Mouse (Mus musculus) spleen, postnatal 4 days (tissue): ENCODE data around the gene Napsa.

Experiments
- DNase-seq, 2 experiments: peaks; one replicate each; pipeline ENCODE4 v3.0.0; 2022; ENCODE audit warnings: low spot score in 2 of 2

Gene Napsa

DNA sequence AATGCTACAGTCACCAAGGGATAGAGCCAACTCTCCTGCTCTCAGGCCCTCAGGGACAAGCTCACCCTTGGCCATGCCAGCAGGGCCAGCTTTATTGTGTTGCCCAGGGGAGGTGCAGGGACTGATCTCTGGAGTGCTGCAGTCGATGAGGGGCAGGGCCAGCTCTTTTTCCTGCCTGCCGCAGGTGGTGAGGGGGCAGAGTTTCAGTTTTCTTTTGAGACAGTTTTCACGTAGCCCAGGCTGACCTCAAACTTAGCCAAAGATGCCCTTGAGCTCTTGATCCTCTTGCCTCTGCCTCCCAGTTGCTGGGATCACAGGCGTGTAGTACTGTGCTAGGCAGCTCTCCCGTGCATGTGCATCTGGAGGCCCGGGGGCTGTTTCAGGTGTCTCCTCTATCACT, 1.2 kb upstream of the Napsa start:
- no peak for DNase-seq

DNA sequence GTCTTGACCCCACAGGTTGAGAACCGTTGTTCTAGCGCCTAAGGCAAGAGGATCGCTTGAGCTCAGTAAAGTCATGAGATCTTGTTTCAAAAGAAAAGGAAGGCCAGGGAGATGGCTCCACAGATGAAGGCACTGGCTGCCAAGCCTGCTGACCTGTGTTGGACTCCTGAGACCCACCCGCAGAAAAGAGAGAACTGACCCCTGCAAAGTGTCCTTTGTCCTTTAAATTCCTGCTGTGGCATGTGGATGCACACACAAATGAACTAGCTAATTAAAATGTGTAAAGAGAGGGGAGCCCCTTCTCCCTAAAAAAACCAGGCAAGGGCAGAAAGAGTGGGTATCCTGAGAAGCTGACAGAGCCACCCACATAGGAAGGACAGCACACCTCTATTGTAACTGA, 369 bp upstream of the Napsa start:
- no peak for DNase-seq

DNA sequence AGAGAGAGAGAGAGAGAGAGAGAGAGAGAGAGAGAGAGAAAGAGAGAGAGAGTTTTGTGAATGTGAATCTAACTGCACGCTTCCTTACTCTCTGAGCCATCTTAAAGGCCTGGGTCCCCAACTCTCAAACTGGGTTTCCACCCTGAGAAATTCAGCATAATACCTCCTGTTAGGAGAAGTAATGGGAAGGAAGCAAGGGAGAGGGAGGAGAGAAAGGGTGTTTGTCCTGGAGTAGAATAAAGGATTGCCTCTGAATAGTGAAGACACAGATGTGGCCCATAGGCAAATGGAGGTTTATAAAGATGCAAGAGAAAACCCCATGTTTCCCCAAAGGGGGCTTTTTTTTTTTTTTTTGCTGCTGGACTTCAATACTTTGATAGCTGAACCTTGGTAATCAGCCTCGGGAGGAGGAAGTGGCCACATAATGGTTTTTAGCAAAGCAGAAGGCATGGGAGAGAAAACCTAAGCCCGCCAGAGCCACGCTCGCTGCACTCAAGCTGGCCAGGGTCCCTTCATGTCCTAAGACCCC, 840 bp downstream of the Napsa start:
- DNase-seq, result no peak

DNA sequence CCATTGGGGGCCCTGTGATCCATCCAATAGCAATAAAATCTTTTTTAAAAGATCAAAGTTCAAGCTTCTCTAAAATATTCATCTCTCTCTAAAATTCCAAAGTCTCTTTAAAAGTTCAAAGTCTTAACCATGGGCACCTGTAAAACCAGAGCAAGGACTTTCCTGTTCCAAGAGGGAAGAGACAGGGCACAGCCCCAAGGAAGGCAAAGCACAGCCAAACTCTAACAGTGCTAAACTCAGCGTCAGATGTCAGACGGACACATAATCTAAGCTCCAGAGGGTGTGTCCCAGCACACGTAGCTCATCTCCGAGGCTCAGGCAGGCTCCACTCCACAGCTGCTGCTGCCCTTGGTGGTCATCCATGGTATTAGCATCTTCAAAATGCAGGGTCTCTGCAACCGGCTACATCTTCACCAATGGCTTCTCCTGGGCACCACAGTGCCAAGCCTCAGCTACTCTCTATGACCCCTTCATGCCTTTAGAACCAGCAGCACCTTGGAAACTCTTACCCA, 4.2 kb downstream of the Napsa start:
- DNase-seq, result no peak

DNA sequence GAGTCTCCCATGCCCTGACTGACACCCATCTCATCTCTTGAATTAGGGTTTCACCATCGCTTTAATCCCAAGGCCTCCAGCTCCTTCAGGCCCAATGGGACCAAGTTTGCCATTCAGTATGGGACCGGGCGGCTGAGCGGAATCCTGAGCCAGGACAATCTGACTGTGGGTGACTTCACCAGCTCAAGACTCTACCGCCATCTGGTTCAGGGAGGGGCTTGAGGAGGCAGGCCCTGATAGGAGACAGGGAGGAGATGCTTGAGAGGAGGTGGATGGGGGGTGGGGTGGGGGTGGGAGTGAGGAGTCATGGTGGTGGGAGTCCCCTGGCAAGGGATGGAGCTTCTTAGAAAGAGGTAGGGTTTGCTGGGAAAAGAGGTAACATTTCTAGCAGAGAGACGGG, 9.5 kb downstream of the Napsa start:
- no peak for DNase-seq

DNA sequence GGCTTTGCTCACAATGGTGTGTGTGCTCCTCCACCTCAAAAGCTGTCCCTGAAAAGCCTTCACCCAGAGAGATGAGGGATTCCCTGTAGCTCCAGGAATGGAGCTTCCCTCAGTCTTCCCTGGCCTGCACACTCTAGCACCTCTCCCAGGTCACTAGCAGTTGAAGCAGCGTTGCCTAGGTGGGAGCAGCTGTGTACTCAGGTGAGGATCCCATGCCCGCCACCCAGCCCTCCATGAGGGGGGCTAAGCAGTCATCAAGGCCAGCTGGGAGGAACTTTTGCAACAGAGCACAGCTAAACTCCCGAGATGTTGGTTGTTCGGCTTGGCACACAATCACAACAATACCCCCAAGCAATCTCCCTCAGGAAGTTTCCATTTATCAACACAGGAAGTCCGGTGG, 10.5 kb downstream of the Napsa start:
- DNase-seq, result no peak

DNA sequence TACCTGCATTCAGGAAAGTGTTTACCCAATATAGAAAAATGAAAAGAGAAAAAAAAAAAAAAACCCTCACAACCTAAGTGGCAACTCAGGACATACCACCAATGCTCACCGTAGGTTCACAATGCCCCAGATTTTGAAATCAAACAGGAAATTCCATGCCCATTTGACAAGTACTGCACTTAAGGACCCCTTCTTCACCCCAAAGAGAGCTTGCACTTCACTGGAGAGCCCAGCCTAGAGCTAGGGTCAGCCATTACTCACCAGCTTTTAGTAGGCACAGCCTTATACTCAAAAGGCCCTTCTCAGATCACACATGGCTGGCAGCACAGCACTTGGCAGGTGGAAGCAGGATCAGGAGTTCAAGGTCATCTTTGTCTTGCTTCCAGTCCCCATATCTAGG, 11.0 kb downstream of the Napsa start:
- DNase-seq, result no peak

DNA sequence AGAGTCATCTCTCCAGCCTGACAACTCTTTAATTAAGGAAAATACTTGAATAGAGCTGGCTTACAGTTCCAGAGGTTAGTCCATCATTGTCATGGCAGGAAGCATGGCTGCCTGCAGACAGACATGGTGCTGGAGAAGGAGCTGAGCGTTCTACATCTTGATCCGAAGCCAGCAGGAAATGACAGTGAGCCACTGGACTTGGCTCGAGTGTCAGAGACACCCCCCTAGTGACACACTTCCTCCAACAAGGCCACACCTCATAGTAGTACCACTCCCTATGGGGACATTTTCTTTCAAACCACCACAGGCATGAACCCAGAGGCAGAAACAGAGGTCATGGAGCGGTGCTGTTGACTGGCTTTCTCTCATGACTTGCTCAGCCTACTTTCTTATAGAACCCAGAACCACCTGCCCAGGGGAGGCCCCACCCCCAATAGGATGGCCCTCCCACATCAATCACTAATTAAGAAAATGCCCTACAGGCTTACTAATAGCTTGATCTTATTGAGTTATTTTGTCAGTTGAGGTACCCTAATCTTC, 12.2 kb downstream of the Napsa start:
- no peak for DNase-seq

DNA sequence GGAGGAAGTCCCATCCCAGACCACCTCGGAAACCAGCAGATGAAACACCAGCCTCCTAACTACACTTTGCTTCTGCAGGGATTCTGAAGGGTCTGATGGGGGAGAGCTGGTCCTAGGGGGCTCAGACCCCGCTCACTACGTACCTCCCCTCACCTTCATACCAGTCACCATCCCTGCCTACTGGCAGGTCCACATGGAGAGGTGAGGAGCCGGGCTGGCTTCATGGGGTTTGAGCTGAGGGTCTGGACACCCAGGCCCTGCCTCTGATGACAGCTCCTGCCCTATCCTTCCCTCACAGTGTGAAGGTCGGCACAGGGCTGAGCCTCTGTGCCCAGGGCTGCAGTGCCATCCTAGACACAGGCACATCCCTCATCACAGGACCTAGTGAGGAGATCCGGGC, 12.7 kb downstream of the Napsa start:
- no peak for DNase-seq

DNA sequence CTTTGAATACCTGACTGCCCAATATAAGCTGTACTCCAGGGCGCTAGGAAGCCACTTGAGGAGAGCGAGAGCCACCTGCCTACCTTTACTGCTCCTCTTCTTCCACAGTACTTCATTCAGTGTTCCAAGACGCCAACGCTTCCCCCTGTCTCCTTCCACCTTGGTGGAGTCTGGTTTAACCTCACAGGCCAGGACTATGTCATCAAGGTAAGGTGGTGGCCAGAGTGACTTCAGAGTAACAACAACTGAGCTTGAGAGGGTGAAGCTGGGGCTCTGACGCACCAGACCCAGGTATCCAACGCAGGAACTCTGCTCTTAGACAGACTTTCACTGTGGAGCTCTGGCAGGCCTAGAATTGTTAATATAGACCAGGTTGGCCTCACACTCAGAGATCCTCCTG, 13.4 kb downstream of the Napsa start:
- no peak for DNase-seq

DNA sequence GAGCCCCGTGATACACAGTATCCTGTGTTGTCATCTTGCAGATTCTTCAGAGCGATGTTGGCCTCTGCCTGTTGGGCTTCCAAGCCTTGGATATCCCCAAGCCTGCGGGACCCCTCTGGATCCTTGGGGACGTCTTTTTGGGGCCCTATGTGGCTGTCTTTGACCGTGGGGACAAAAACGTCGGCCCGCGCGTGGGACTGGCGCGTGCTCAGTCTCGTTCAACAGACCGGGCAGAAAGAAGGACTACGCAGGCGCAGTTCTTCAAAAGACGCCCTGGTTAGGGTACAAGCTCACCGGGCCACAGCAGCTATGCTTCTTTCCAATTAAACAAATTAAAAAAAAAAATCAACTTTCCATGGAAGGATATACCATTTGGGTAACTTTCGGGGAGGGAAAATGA, 14.3 kb downstream of the Napsa start:
- no peak for DNase-seq

DNA sequence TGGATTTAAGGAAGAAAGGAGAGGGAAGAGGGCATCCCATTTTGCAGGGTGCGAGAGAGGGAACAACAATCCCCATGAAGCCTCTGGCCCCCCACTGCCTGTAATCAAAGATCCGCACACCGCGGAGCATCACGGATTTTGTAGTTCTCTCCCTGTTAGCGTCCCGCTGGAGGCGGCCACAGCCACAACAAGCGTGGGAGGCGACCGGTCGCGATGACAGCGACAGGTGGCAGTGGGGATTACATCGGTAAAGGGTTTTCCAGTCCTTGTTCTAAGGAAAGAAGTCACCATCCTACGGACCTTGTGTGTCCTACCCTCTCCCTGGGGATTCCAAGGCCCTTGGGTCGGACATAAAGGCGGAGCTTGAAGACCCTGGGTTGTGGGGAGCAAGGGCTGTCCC, 14.8 kb downstream of the Napsa start:
- peak in 1 of 2 experiments; percentile 72 for DNase-seq

DNA sequence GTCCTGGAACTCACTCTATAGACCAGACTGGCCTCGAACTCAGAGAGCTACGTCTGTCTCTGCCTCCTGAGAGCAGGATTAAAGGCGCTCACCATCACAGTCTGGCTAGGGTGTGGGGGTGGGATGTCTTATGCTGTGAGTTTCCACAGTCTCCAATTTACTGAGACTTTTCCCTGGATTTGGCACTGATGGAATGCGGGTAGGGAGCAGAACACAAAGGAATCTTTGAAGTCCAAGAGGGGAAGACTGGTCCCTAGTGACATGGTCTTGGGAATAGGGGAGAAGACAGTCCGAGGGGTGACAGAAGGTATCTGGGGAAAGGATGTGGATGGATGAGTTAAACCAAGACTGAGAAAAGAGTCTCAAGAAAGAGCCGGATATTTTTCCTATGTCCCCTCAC, 15.5 kb downstream of the Napsa start:
- no peak for DNase-seq

DNA sequence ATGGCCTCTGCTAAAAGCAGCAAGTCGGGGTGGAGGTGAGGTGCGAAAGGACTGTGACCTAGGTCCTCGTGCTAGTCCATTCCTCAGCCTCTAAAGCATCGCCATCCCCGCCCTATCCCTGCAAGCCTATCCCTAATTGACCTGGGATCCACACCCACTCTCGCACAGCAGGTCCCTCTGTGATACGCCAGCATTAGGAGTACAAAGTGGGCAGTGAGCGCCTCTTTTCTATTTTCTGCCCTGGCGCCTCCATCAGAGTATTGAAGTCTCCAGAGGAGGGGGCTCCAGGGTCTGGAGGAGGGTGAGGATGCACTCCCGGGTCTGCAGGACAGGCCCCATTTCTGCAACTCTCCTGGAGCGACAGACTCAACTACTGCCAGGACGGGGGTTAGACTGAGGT, 16.2 kb downstream of the Napsa start:
- DNase-seq, result no peak

DNA sequence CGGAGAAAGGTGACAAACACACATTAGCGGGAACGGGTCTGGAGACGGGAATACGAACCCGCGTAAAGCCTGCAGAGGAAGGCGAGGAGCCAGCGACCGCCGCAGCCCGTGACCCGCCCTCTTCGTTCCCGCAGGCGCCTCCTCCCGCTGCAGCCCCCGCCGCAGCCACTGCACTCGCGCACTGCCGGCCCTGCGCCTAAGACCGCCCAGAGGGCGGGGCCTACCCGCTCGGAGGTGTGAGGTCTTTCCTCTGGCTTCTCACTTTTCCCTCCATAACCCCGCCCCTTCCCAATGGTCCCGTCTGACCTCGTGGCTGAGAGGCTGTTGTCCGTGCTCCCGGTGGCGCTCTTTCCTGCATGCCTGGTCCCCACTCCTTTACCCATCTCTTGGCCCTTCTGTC, 17.0 kb downstream of the Napsa start:
- DNase-seq, result peak; percentile 56 to 75

DNA sequence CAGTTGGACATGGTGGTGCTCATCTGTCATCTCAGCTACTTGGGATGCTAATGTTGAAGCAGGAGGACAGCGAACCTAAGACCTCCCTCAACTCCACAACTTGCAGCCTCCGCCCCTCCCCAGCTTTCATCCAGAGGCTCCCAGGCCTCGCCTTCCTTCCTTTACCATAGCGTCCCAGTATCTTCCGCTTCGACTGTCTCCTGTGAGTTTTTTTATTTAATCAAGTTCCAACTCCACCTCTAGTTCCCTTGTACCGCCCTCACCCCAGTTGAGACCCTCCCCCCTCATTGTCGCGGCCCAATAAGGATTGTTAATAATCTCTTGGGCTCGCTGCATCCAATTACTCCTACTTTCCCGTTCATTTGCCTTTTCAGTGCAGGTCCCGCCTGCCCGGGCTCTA, 17.8 kb downstream of the Napsa start:
- no peak for DNase-seq

DNA sequence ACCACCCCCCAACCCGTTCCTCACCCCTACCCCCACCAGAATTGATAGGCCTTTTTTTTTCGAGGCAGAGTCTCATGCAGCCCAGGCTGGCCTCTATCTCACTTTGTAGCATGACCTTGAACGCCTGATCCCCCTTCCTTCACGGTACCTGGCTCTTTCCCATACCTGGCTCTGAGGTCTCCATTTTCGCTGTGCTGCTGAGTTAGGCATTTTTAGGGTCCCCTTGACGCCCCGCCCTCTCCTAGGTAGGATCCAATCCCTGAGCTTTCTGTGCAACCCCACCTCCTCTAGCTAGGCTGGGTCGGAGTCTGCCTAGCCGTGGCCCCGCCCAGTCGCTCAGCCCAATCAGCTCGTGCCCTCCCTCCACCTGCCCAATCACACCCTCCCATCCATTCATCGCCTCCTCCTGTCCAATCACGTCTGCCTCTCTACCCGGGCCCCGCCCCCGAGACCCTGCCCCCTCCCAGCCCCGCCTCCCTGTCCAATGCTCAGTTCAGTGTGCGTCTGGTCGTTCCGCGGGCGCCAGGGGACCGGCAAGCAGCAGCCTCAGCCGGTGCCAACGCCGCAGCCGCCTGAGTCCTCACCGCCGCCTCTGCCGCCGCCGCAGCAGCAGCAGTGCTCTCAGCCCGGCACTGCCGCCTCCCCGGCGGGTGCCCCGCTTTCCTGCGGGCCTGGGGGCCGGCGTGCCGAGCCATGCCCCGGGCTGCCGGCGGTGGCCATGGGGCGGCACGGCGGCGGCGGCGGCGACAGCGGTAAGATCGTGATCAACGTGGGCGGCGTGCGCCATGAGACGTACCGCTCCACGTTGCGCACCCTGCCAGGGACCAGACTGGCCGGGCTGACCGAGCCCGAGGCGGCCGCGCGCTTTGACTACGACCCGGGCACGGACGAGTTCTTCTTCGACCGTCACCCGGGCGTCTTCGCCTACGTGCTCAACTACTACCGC, 18.5 kb downstream of the Napsa start, which contains the start of gene Kcnc3:
Kcnc3 (plus strand) TSS at position 263 of the 946 bp plus-strand sequence.
- peak; percentile 84 to 90 for DNase-seq

DNA sequence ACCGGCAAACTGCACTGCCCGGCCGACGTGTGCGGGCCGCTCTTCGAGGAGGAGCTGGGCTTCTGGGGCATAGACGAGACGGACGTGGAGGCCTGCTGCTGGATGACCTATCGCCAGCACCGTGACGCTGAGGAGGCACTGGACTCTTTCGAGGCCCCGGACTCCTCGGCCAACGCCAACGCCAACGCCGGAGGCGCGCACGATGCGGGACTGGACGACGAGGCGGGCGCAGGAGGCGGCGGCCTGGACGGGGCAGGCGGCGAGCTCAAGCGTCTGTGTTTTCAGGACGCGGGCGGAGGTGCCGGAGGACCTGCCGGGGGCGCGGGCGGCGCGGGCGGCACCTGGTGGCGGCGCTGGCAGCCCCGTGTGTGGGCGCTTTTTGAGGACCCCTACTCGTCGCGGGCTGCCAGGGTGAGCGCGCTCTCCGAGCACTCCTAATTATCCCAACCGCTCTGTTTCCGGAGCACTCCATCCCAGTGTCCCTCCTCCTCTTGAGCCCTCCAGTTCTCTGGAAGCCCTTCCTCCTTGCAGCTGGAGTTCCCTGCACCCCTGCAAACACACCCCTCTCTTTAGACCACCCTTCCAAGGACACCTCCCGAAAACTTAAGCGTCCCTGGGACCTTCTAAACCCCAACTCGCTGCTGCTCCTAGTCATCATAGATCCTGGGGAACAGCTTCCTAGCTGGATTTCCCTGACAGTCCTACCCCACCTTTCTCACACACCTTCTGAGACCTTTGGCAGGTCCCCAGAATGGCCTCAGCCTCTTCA, 19.4 kb downstream of the Napsa start:
- peak in 1 of 2 experiments; percentile 66 for DNase-seq

DNA sequence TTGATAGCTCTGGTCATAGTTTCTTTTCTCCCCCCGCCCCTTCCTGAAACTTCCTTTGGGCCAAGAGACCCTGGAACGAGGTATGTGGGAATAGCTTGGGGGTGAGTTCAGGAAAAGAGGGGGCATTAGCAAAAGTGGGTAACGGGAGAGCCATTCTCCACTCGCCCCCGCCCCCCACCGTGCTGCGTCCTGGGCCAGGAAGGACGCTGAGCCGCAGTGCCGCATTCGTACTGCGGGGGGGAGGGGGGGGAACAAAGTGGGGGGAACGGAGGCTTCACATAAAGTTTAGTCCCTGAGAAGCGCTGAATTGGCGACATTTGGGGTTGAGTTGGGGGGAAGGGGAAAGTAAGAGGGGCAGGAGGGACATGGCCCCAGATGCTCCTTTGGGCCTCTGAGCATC, 20.9 kb downstream of the Napsa start:
- no peak for DNase-seq

DNA sequence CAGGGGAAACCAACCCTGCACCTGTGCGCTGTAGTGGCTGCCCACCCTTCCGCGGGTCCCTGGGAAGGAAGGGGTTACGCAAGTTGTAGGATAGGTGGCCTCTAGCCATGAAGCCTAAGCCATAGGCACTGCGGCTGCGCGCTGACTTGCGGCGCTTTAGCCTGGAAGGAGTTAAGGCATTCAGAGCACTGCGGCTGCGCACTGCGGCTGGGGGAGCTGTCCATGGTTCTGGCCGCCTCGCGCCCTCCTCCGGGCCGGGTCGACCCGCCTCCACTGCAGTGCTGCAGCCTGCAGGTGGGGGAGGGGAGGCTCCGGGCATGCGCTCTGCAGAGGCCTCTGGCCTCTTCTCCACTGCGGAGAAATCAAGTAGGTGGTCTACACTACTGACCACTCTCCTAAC, 21.6 kb downstream of the Napsa start:
- DNase-seq, result peak; percentile 74 to 91

DNA sequence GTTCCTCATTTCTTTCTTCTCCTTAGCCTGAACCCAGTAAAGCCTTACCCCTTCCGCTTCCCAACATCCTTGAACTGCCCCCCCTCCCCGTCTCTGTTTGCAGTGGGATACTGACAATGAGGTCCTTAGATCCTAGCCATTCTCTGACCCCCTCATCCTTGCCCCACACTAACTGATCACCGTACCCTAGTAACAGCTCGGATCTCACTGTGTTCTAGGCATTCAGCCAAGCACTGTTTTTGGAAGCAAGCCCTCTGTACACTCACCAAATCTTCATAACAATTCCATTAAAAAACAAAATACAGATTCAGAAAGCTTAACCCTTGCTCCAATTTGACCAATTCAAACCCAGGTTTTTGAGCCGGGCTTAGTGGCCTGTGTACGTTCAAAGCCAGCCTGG, 22.1 kb downstream of the Napsa start:
- no peak for DNase-seq

DNA sequence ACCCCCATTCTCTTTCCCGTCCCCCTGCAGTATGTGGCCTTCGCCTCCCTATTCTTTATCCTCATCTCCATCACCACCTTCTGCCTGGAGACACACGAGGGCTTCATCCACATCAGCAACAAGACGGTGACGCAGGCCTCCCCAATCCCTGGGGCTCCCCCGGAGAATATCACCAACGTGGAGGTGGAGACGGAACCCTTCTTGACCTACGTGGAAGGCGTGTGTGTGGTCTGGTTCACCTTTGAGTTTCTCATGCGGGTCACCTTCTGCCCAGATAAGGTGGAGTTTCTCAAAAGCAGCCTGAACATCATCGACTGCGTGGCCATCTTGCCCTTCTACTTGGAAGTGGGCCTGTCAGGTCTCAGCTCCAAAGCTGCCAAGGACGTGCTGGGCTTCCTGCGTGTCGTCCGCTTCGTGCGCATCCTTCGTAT, 23.0 kb downstream of the Napsa start:
- DNase-seq, result no peak
